Mouse (Mus musculus): Measurements from ENCODE around the gene Tmem30a. TPM values are rescaled to one million over a fixed set of nuclear protein-coding genes. Genes with fewer than 3 reads are reported as not detected.
A peak's percentile ranks its signal among the peaks of the same experiment; 100 is the strongest.

Tmem30a gene
- polyA plus RNA-seq, 1 experiment from 2014 or later, result 101 TPM

DNA sequence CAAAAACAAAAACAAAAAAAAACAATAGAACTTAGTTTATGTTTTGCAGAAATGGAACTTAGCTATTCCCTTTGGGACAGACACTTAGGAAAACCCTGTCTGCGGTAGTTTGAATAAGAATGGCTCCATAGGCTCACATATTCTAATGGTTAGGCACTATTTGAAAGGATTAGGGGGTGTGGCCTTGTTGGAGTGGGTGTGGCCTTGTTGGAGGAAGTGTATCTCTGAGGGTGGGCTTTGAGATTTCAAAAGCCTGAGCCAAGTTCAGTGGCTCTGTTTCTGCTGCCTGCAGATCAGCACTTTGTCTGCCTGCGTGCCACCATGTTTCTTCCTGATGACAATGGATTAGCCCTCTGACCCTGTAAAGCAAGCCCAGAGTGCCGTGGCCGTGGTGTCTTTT, 48.3 kb downstream of the Tmem30a start:
- Histone ChIP-seq H3K36me3 (no peaks in the 10 kb centered on the region), H3K9me3 (no peaks in the 10 kb centered on the region), H3K4me1 (no peaks in the 10 kb centered on the region), H3K27me3 (no peaks in the 10 kb centered on the region), H3K4me3 (no peak overlapping the region), H3K4me2 (no peak overlapping the region), H3K27ac (no peak overlapping the region), H3K9ac (no peak overlapping the region)
- WGBS, result 61% methylated on average over 4 of the region's 4 CpGs
- no peak for ATAC-seq (ENCODE audit: borderline replicate concordance, extremely low read depth, low FRiP score, low TSS enrichment)

DNA sequence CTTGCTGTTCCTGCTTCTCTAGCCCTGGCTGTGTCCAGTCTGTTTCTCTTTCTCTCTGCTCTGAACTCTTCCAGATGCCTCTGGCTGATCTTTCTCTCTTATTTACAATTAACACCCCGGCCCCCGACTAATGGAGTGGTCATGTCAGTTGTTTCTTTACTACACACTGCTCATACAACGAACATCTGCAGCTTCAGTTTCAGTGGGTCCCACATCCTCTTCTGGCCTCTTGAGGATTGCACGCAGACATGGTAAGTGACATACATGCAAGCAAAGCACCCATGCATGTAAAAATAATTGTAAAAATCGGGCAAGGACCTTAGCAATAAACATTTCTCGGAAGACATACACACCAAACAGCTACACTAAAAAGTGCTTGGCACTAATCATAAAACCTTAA, 57.7 kb downstream of the Tmem30a start:
- WGBS, result 66% methylated on average over 6 of the region's 6 CpGs
- no peak overlapping the region for H3K4me3 ChIP-seq
- H3K4me1 ChIP-seq, result no peaks in the 10 kb centered on the region
- H3K9ac ChIP-seq, result no peak overlapping the region
- no peaks in the 10 kb centered on the region for H3K9me3 ChIP-seq
- H3K4me2 ChIP-seq, result no peak overlapping the region
- ATAC-seq (ENCODE audit: borderline replicate concordance, extremely low read depth, low FRiP score, low TSS enrichment), result no peak
- no peaks in the 10 kb centered on the region for H3K27me3 ChIP-seq
- H3K36me3 ChIP-seq, result no peaks in the 10 kb centered on the region
- H3K27ac ChIP-seq, result no peak overlapping the region

GRCm38 (mm10) chr9:79730301-79730700, 63.0 kb downstream of the Tmem30a start:
- 57% methylated on average over 5 of the region's 5 CpGs for WGBS
- H3K9ac ChIP-seq, result no peak overlapping the region
- no peak overlapping the region for H3K4me3 ChIP-seq
- H3K36me3 ChIP-seq, result no peaks in the 10 kb centered on the region
- no peak for ATAC-seq (ENCODE audit: borderline replicate concordance, extremely low read depth, low FRiP score, low TSS enrichment)
- H3K27ac ChIP-seq, result no peak overlapping the region
- H3K4me1 ChIP-seq, result no peaks in the 10 kb centered on the region
- no peak overlapping the region for H3K4me2 ChIP-seq
- H3K9me3 ChIP-seq, result no peaks in the 10 kb centered on the region
- H3K27me3 ChIP-seq, result no peaks in the 10 kb centered on the region

DNA sequence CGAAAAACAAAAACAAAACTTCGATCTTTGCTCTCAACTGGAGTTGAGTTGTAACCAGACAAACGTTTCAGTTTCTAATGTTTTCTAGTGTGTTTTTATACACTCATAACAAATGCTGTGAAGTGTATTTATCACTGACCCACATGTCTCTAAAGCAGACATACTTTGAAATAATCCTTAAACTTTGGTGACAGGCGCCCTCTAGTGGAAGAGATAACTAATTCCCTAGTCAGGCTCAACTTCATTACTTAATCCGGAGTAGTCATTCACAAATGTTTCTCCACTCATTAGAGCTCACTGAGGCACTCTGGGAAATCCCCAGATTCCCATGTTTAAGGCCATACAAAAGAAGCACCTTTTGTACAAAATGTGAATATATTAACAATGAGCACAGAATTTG, 70.2 kb downstream of the Tmem30a start:
- 29% methylated on average over 5 of the region's 5 CpGs for WGBS

DNA sequence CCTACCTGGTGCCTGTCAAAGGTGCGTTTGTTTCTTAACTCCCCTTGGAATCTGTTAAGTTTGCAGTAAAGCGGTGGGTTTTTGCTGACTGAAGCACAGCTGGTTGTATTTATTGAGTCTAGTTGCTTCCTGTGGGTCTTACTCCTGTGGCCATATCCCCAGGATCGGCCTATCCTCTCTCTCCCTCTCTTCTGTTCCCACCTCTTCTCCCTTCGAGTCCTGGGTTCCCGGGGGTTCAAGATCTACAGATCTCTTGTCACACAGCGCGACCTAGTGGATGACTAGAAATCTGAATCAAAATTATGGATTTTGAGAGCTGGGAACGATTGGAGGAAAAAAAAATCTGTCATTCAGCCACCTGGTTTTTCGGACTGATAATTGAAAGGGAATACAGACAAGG, 72.3 kb downstream of the Tmem30a start:
- ATAC-seq (ENCODE audit: borderline replicate concordance, extremely low read depth, low FRiP score, low TSS enrichment), result no peak
- no peaks in the 10 kb centered on the region for H3K9me3 ChIP-seq
- H3K4me1 ChIP-seq, result peaks cover 34% of the 10 kb centered on the region
- H3K36me3 ChIP-seq, result no peaks in the 10 kb centered on the region
- no peak overlapping the region for H3K27ac ChIP-seq
- H3K27me3 ChIP-seq, result peaks cover 19% of the 10 kb centered on the region
- H3K4me3 ChIP-seq, result no peak overlapping the region
- 6% methylated on average over 9 of the region's 9 CpGs for WGBS
- no peak overlapping the region; the same call in 1 of the 2 replicates for H3K4me2 ChIP-seq
- no peak overlapping the region for H3K9ac ChIP-seq

More for the DNA sequence above, 70.2 kb downstream of the Tmem30a start:
- Histone ChIP-seq H3K4me2 (no peak overlapping the region), H3K4me3 (no peak overlapping the region), H3K27ac (no peak overlapping the region), H3K9me3 (no peaks in the 10 kb centered on the region), H3K36me3 (no peaks in the 10 kb centered on the region), H3K27me3 (peaks cover 19% of the 10 kb centered on the region), H3K9ac (no peak overlapping the region), H3K4me1 (peaks cover 18% of the 10 kb centered on the region; the same call in 1 of the 2 replicates)
- no peak for ATAC-seq (ENCODE audit: borderline replicate concordance, extremely low read depth, low FRiP score, low TSS enrichment)

DNA sequence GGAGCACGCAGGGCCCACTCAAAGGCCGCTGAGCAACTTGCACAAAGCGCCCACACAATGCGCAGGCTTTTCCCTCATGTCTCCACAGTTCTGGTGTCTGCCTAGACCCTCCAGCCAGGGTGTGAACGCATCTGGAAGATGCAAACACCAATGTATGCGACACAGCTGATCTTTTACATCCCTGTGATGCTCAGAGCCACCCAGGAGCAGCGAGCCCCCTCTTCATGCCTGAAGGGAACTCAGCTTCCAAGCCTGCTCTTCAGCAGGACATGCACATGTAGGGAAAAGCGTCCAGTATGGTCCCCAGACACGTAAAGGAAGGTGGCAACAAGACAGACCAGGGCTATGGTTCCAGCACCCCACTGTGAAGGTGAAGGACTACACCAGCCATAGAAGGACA, 73.2 kb downstream of the Tmem30a start:
- Histone ChIP-seq H3K9ac (no peak overlapping the region), H3K36me3 (no peaks in the 10 kb centered on the region), H3K27me3 (peaks cover 19% of the 10 kb centered on the region), H3K4me1 (peaks cover 38% of the 10 kb centered on the region), H3K9me3 (no peaks in the 10 kb centered on the region), H3K4me3 (no peak overlapping the region), H3K27ac (no peak overlapping the region), H3K4me2 (peak overlapping the region; percentile 96; the same call in 1 of the 2 replicates)
- 52% methylated on average over 9 of the region's 9 CpGs for WGBS
- no peak for ATAC-seq (ENCODE audit: borderline replicate concordance, extremely low read depth, low FRiP score, low TSS enrichment)

DNA sequence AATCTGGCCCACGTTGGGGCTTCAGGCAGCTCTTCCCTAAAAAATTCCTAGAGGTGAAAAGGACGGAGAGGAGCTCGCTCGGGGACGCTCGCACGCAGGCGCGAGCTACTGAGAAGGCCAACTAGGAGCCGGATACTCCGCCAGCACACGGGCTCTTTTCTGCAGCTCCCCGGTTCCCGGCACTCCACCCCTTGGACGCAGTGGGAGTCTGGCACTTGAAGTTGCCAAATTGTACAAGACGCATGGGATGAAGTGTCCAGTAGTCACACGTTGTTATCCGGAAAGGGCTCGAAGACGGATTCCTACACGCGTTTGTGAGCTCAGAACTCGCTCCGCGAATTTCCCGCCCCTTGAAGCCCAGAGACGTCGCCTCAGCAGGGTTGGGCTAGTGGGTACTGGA, 73.9 kb downstream of the Tmem30a start:
- Histone ChIP-seq H3K27me3 (peaks cover 19% of the 10 kb centered on the region), H3K27ac (peak overlapping the region; percentile 79; the same call in 1 of the 2 replicates), H3K9me3 (no peaks in the 10 kb centered on the region), H3K4me2 (peak overlapping the region; percentile 96), H3K36me3 (no peaks in the 10 kb centered on the region), H3K4me3 (peak overlapping the region; percentile 59), H3K9ac (peak overlapping the region; percentile 59; the same call in 1 of the 2 replicates), H3K4me1 (peaks cover 45% of the 10 kb centered on the region)
- 2% methylated on average over 28 of the region's 28 CpGs for WGBS
- no peak for ATAC-seq (ENCODE audit: borderline replicate concordance, extremely low read depth, low FRiP score, low TSS enrichment)

Other genes starting within 250 kb of the Tmem30a start
- gene Col12a1, start 74.7 kb downstream of the Tmem30a start, polyA plus RNA-seq (2015; fragmentation: Nextera tagmentation; extraction: Ambion mirVana), result 16.9 TPM in 2 replicates
- 634 and 682 TPM in 2 replicates for gene Cox7a2, start 33.6 kb downstream of the Tmem30a start, polyA plus RNA-seq (2015; fragmentation: Nextera tagmentation; extraction: Ambion mirVana)
- gene Filip1, start 219.3 kb upstream of the Tmem30a start, polyA plus RNA-seq (2015; fragmentation: Nextera tagmentation; extraction: Ambion mirVana), result 13.3 and 14.5 TPM in 2 replicates